Mouse (Mus musculus) limb, embryonic 12.5 days (tissue): ENCODE data around the gene Kdelr1. TPM values are rescaled to one million over a fixed set of nuclear protein-coding genes. Genes with fewer than 3 reads are reported as not detected.
A peak's percentile ranks its signal among the peaks of the same experiment; 100 is the strongest.
"Not testable (repeated sequence)": the region's sequence is repeated elsewhere in the genome, so short reads cannot be mapped to it uniquely, and the experiment has no call there.

Source experiments
- ATAC-seq: fragments of 200-750 bp; cut with Nextera tagmentation; 2 replicates; pipeline ENCODE4 v1.8.0; 2017; ENCODE audit warnings: low read depth, moderate TSS enrichment; ENCODE audit not compliant: insufficient number of reproducible peaks, insufficient read depth, low FRiP score, low TSS enrichment
- H3K27ac ChIP-seq: fragments of 300-500 bp; sonication (generic); 2 replicates; pipeline ENCODE4 v1.5.1; 2016; ENCODE audit warnings: mild to moderate bottlenecking, moderate library complexity
- H3K27me3 ChIP-seq: fragments of 300-500 bp; sonication (generic); 2 replicates; pipeline ENCODE4 v1.6.1; 2016; ENCODE audit warnings: mild to moderate bottlenecking, moderate library complexity
- H3K36me3 ChIP-seq: fragments of 300-500 bp; sonication (generic); 2 replicates; pipeline ENCODE4 v1.6.1; 2016; ENCODE audit warnings: mild to moderate bottlenecking, moderate library complexity
- H3K4me1 ChIP-seq: fragments of 300-500 bp; sonication (generic); replicated peaks from 2 replicates; pipeline ENCODE4 v1.6.1; 2016
- H3K4me2 ChIP-seq: fragments of 300-500 bp; sonication (generic); 2 replicates; pipeline ENCODE4 v1.6.1; 2016; ENCODE audit warnings: mild to moderate bottlenecking, moderate library complexity
- H3K4me3 ChIP-seq: fragments of 300-500 bp; sonication (generic); replicated peaks from 2 replicates; pipeline ENCODE4 v1.5.1; 2016; ENCODE audit warnings: mild to moderate bottlenecking
- H3K9ac ChIP-seq: fragments of 300-500 bp; sonication (generic); replicated peaks from 2 replicates; pipeline ENCODE4 v1.6.1; 2016; ENCODE audit warnings: mild to moderate bottlenecking, moderate library complexity
- H3K9me3 ChIP-seq: fragments of 300-500 bp; sonication (generic); 2 replicates; pipeline ENCODE4 v1.6.1; 2016; ENCODE audit warnings: mild to moderate bottlenecking, moderate library complexity
- WGBS: fragments of 180-500 bp; shearing (Covaris S2); methylation state at CpG from one replicate; pipeline ENCODE4 v1.1.7; 2016; 5-methylcytosine and 5-hydroxymethylcytosine counted together
- polyA plus RNA-seq: library from polyadenylated mRNA; unstranded; fragments of >200 nt; fragmentation: Nextera tagmentation; extraction: Ambion mirVana; gene quantifications from 2 replicates; pipeline ENCODE4 v1.2.1, GENCODE M21; 2016

Kdelr1 gene
- polyA plus RNA-seq, 1 experiment from 2014 or later = 65.6 TPM

GRCm38 (mm10) chr7:45897258-45897757, 24.7 kb downstream of the Kdelr1 start:
- Histone ChIP-seq H3K9ac (peak overlapping the region; percentile 65), H3K9me3 (no peaks in the 10 kb centered on the region), H3K27me3 (no peaks in the 10 kb centered on the region), H3K4me3 (peak overlapping the region; percentile 50), H3K4me2 (peak overlapping the region; percentile 76), H3K27ac (peak overlapping the region; percentile 68), H3K4me1 (no peaks in the 10 kb centered on the region), H3K36me3 (no peaks in the 10 kb centered on the region)
- 2% methylated on average over 19 of the region's 19 CpGs for WGBS
- peak; percentile 63 for ATAC-seq

- Histone ChIP-seq H3K4me3 (peak overlapping the region; percentile 50; the same call in 1 of the 2 replicates), H3K4me2 (peak overlapping the region; percentile 76)
- 51% methylated on average over 4 of the region's 4 CpGs for WGBS
- not testable (repeated sequence) for H3K36me3 ChIP-seq, ATAC-seq, H3K9me3 ChIP-seq, H3K27me3 ChIP-seq, H3K4me1 ChIP-seq, H3K27ac ChIP-seq, H3K9ac ChIP-seq
Observed at GRCm38 (mm10) chr7:45898125-45898524, 25.6 kb downstream of the Kdelr1 start.

GRCm38 (mm10) chr7:45901562-45901961, 29.0 kb downstream of the Kdelr1 start:
- Histone ChIP-seq H3K9ac (no peak overlapping the region), H3K4me2 (no peak overlapping the region), H3K27ac (no peak overlapping the region), H3K4me3 (no peak overlapping the region), H3K9me3 (no peaks in the 10 kb centered on the region), H3K27me3 (no peaks in the 10 kb centered on the region), H3K4me1 (no peaks in the 10 kb centered on the region), H3K36me3 (no peaks in the 10 kb centered on the region)
- no peak for ATAC-seq
- 49% methylated on average over 5 of the region's 5 CpGs for WGBS

- H3K9ac ChIP-seq = no peak overlapping the region
- no peaks in the 10 kb centered on the region for H3K36me3 ChIP-seq
- H3K4me1 ChIP-seq = no peaks in the 10 kb centered on the region
- no peak for ATAC-seq
- 0 out of 2 replicates have a peak overlapping the region, but pooled peaks have one; percentile 45 for H3K27ac ChIP-seq
- H3K4me3 ChIP-seq = no peak overlapping the region
- no peaks in the 10 kb centered on the region for H3K9me3 ChIP-seq
- H3K4me2 ChIP-seq = no peak overlapping the region
- 65% methylated on average over 11 of the region's 12 CpGs for WGBS
- H3K27me3 ChIP-seq = no peaks in the 10 kb centered on the region
Observed at GRCm38 (mm10) chr7:45902481-45903002, 30.0 kb downstream of the Kdelr1 start.

GRCm38 (mm10) chr7:45906622-45907021, 34.0 kb downstream of the Kdelr1 start:
- 91% methylated on average over 9 of the region's 9 CpGs for WGBS
- Histone ChIP-seq H3K4me2 (no peak overlapping the region), H3K4me1 (no peaks in the 10 kb centered on the region), H3K9me3 (no peaks in the 10 kb centered on the region), H3K9ac (no peak overlapping the region), H3K27ac (no peak overlapping the region), H3K36me3 (peaks cover 32% of the 10 kb centered on the region), H3K27me3 (no peaks in the 10 kb centered on the region), H3K4me3 (no peak overlapping the region)
- ATAC-seq = no peak

GRCm38 (mm10) chr7:45908384-45908783, 35.8 kb downstream of the Kdelr1 start:
- peaks cover 37% of the 10 kb centered on the region for H3K36me3 ChIP-seq
- H3K4me3 ChIP-seq = no peak overlapping the region
- ATAC-seq = no peak
- no peaks in the 10 kb centered on the region for H3K4me1 ChIP-seq
- no peak overlapping the region for H3K4me2 ChIP-seq
- H3K27me3 ChIP-seq = no peaks in the 10 kb centered on the region
- H3K9ac ChIP-seq = no peak overlapping the region
- no peak overlapping the region for H3K27ac ChIP-seq
- no peaks in the 10 kb centered on the region for H3K9me3 ChIP-seq

GRCm38 (mm10) chr7:45909145-45909544, 36.6 kb downstream of the Kdelr1 start:
- Histone ChIP-seq H3K27ac (no peak overlapping the region), H3K4me1 (peaks cover under 1% of the 10 kb centered on the region; the same call in 1 of the 2 replicates), H3K9ac (no peak overlapping the region), H3K9me3 (no peaks in the 10 kb centered on the region), H3K4me2 (no peak overlapping the region), H3K4me3 (no peak overlapping the region), H3K36me3 (peaks cover 42% of the 10 kb centered on the region), H3K27me3 (no peaks in the 10 kb centered on the region)
- WGBS = 92% methylated on average over 16 of the region's 16 CpGs
- no peak for ATAC-seq

GRCm38 (mm10) chr7:45914067-45914466, 41.5 kb downstream of the Kdelr1 start:
- Histone ChIP-seq H3K4me2 (no peak overlapping the region), H3K9ac (no peak overlapping the region; the same call in 1 of the 2 replicates), H3K4me3 (no peak overlapping the region), H3K36me3 (peaks cover 34% of the 10 kb centered on the region), H3K27ac (no peak overlapping the region), H3K9me3 (no peaks in the 10 kb centered on the region), H3K4me1 (peaks cover 36% of the 10 kb centered on the region), H3K27me3 (no peaks in the 10 kb centered on the region)
- no peak for ATAC-seq
- 82% methylated on average over 6 of the region's 6 CpGs for whole genome bisulfite sequencing

GRCm38 (mm10) chr7:45915011-45915410, 42.4 kb downstream of the Kdelr1 start:
- no peak for ATAC-seq
- no peaks in the 10 kb centered on the region for H3K27me3 ChIP-seq
- peak overlapping the region; percentile 3; the same call in 1 of the 2 replicates for H3K27ac ChIP-seq
- peaks cover 41% of the 10 kb centered on the region for H3K4me1 ChIP-seq
- WGBS = 80% methylated on average over 5 of the region's 5 CpGs
- H3K4me2 ChIP-seq = no peak overlapping the region
- no peaks in the 10 kb centered on the region for H3K9me3 ChIP-seq
- H3K36me3 ChIP-seq = peaks cover 27% of the 10 kb centered on the region
- H3K9ac ChIP-seq = no peak overlapping the region
- H3K4me3 ChIP-seq = no peak overlapping the region

- peak; percentile 88 for ATAC-seq
- Histone ChIP-seq H3K27ac (peak overlapping the region; percentile 92), H3K36me3 (peaks cover 14% of the 10 kb centered on the region; the same call in 1 of the 2 replicates), H3K4me2 (peak overlapping the region; percentile 63), H3K27me3 (no peaks in the 10 kb centered on the region), H3K4me3 (peak overlapping the region; percentile 34), H3K9me3 (no peaks in the 10 kb centered on the region), H3K4me1 (peaks cover 52% of the 10 kb centered on the region), H3K9ac (peak overlapping the region; percentile 48; the same call in 1 of the 2 replicates)
- WGBS = 33% methylated on average over 26 of the region's 26 CpGs
Observed at GRCm38 (mm10) chr7:45916056-45917003, 43.8 kb downstream of the Kdelr1 start.

GRCm38 (mm10) chr7:45917004-45917704, 44.6 kb downstream of the Kdelr1 start:
- peak overlapping the region; percentile 34 for H3K4me3 ChIP-seq
- H3K36me3 ChIP-seq = peaks cover 14% of the 10 kb centered on the region; the same call in 1 of the 2 replicates
- H3K9ac ChIP-seq = peak overlapping the region; percentile 40
- no peaks in the 10 kb centered on the region for H3K9me3 ChIP-seq
- H3K4me1 ChIP-seq = peaks cover 58% of the 10 kb centered on the region
- 21% methylated on average over 13 of the region's 13 CpGs for WGBS
- peak overlapping the region; percentile 63 for H3K4me2 ChIP-seq
- 0 out of 2 replicates have a peak, but pooled peaks have one; percentile 13 for ATAC-seq
- peak overlapping the region; percentile 92 for H3K27ac ChIP-seq
- no peaks in the 10 kb centered on the region for H3K27me3 ChIP-seq
